Comparison of ENCODE assay signal across 24 mouse cellular contexts in genomic region chr9:40696086-40696485, GRCm38 (mm10). TPM values are rescaled to one million over a fixed set of nuclear protein-coding genes. Genes with fewer than 3 reads are reported as not detected.
"Had no signal": no experiment of that assay in that cellular context is flagged by ENCODE, and none has a peak within 500 bp of the region (broad histone marks: within the 10 kb centered on the region; RNA-seq: fewer than 3 reads in every experiment).

No protein-coding gene starts in this region.

- H3K27ac ChIP-seq: neural tube, embryonic 15.5 days; stomach, embryonic 15.5 days; stomach, postnatal 0 days had no signal

- H3K9ac ChIP-seq: neural tube, embryonic 13.5 days; neural tube, embryonic 15.5 days; stomach, embryonic 15.5 days had no signal

- H3K9me3 ChIP-seq: neural tube, embryonic 13.5 days; neural tube, embryonic 15.5 days; stomach, embryonic 15.5 days had no signal

- H3K4me3 ChIP-seq: neural tube, embryonic 13.5 days; neural tube, embryonic 15.5 days; stomach, embryonic 15.5 days had no signal

- DNase-seq: retina, postnatal 1 day; right cerebral cortex, adult 18-20 months; right cerebral cortex, postnatal 14 days; right cerebral cortex, postnatal 25 days; right cerebral cortex, postnatal 4 days; spleen, adult 18-20 months; thymus, adult 18-20 months; thymus, adult 2 months; thymus, postnatal 14 days; thymus, postnatal 25 days; thymus, postnatal 36 days; thymus, postnatal 4 days had no signal

- H3K36me3 ChIP-seq: stomach, embryonic 15.5 days had no signal

- H3K27me3 ChIP-seq: neural tube, embryonic 13.5 days; neural tube, embryonic 15.5 days; stomach, embryonic 15.5 days had no signal

- H3K4me2 ChIP-seq: neural tube, embryonic 13.5 days; neural tube, embryonic 15.5 days; stomach, embryonic 15.5 days had no signal

RNA-seq across cellular contexts. Expression of gene Gm21915, which starts 25.7 kb away (rescaled TPM):
- polyA plus RNA-seq: neural tube, embryonic 13.5 days; neural tube, embryonic 14.5 days; neural tube, embryonic 15.5 days; small intestine, adult 2 months; spleen, adult 2 months; stomach, embryonic 14.5 days; stomach, embryonic 15.5 days; stomach, embryonic 16.5 days; stomach, postnatal 0 days; testis, adult 2 months; thymus, adult 2 months; thymus, postnatal 0 days; urinary bladder, adult 2 months had no signal
